Mouse (Mus musculus): ENCODE measurements around the gene Dcxr.

DNA sequence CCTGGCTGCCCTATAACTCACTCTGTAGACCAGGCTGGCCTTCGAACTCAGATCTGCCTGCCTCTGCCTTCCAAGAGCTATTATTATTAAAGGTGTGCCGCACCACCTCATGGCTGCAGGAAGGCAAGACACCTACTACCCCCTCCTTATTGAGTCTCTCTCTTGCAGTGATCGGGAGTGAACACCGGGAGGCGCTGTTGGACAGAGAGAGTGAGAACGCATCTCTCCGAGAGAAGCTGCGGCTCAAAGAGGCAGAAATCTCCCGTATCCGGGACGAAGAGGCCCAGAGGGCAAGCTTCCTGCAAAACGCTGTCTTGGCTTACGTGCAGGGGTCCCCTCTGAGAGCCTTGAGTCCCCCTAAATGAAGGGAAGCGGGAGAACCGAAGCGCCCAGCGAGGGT is 6.6 kb downstream of the Dcxr start:
- TF ChIP-seq CTCF (IDR thresholded peaks at IDR 0.05; ENCODE audit: control insufficient read depth, insufficient read depth, low read length) (peak; percentile 97), POLR2A (IDR thresholded peaks at IDR 0.05; ENCODE audit: borderline replicate concordance, control insufficient read depth, low read depth, low read length) (no peak)

Measured in bone marrow, adult 2 months (tissue).